Mouse (Mus musculus): ENCODE measurements around the gene Krtap12-1.

GRCm38 (mm10) chr10:77728280-77728679 lies 7.9 kb downstream of the Krtap12-1 start:
- TF ChIP-seq CTCF (IDR thresholded peaks at IDR 0.05; ENCODE audit: insufficient read depth, low read depth, low read length) (no peak), POLR2A (IDR thresholded peaks at IDR 0.05; ENCODE audit: insufficient read depth, low read depth, low read length) (no peak)

Data from olfactory bulb, adult 2 months (tissue).